Mouse (Mus musculus) heart, postnatal 10 days (tissue): ENCODE results near the gene Adora1. TPM values are rescaled to one million over a fixed set of nuclear protein-coding genes. Genes with fewer than 3 reads are reported as not detected.

Experiments used
- DNase-seq, 2 experiments: peaks; one replicate each; pipeline ENCODE4 v3.0.0; 2021
- intact Hi-C: fragments of 180-260 bp; cut with DNase I; formaldehyde crosslinking; loops from one replicate; pipeline ENCODE4 v1.15.1; 2025
- total RNA-seq, 2 experiments: library from RNA; stranded (reverse); gene quantifications; 2 replicates each; pipeline ENCODE4 v1.2.3; 2021

Adora1 gene
- total RNA-seq, 2 experiments from 2014 or later = 12.0 to 19.4 TPM

DNA sequence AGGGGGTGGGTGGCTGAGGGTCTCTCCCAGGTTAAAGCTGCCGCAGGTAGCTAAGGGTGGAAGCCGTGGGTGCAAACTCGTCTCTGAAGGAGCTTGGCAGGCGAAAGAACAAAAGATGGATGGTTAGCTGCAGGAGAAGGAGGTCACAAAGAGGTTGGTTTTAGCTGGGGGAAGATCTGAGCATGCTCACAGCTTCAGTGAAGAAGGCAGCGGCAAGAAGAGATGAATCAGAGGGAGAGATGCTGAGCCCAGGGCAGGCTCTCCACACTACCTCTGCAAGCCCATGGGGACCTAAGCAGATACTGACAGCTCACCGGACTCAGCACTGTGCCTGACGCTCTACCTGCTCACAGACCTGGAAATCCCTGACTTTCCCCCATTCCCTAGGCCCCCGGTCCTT, 6.1 kb upstream of the Adora1 start:
- no peak for DNase-seq
- intact Hi-C loops = no loop called here

DNA sequence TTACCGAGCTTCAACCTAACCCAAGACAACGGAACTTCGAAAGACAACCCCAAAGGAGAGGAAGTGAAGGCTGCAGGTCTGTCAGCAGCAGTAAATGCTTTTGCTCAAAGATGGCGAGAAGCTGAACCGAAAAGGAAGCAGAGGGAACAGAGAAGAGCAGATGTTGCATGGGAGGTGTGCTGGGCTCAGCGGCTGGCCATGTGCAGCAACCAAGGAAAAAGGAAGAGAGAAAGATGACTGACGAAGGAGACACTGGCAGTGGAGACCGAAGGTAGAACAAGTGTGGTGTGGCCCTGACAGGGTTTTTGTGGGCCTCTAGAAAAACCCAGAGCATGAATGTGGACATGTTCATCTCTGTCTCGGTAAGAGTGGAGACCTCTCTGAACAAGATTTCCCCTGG, 5.5 kb upstream of the Adora1 start:
- intact Hi-C loops = no loop called here
- no peak for DNase-seq

DNA sequence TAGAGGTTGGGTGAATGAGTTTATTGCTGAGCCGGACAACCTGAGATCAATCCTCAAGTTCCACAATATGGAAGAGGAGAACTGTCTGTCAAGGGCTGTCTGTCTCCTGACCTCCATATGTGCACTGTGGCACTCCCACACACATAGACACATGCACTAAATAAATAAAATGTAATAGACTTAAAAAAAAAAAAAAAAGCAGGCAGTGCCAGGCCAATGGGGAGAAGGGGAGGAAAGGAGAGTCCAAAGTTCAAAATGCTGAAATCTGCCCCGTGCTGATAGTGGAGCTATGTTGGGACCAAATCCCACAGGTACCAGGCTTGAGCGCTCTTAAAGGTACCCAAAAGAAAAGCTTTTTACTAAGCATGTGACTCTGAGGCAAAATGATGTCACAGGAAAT, 2.2 kb upstream of the Adora1 start:
- intact Hi-C loops = no loop called here
- DNase-seq = no peak

GRCm38 (mm10) chr1:134236142-134236541, 911 bp upstream of the Adora1 start:
- no peak for DNase-seq
- intact Hi-C loops = no loop called here

DNA sequence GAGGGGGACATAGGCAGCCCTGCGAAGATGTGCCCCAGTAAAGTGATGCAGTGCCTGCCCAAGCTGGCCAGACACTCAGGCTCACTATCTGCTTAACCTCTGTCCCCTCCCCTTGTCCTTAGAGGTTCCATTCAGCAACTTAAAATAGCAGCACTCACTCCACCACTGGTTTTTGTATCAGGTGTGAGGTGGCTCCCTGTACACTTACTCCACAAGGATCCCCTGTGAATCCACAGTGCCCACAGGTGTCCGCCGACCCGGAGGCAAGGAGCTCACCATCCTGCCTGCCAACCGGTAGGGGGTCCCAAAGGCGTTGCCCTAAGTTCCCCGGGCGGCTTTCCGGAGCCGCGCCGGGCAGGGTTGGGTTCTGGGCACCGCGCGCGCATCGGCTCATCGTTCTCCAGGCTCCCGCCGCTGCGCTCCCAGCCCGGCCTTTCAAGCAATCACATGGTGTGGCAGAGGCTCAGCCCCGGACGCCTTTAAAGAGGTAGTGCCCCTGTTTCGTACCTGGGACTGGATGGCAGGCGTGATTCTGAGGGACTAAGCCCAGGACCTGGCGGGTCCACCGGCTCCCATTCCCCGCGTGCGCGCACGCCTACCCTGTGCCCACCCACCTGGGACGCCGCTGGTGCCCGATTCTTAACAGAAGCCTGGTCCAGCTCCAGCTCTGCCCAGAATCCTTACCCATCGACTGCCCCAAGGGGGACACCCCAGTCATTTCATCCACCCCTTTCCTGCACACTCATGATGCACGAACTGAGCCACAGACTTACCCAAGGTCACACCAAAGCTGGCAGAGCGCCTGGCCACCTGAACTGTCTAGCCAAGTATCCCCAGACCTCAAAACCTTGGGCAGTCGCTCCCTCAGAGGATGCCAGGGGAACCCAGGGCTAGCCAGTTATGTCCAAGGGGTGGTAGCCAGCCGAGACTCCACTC, 508 bp downstream of the Adora1 start:
- DNase-seq = peak; percentile 79 to 80
- intact Hi-C loops = no loop called here

DNA sequence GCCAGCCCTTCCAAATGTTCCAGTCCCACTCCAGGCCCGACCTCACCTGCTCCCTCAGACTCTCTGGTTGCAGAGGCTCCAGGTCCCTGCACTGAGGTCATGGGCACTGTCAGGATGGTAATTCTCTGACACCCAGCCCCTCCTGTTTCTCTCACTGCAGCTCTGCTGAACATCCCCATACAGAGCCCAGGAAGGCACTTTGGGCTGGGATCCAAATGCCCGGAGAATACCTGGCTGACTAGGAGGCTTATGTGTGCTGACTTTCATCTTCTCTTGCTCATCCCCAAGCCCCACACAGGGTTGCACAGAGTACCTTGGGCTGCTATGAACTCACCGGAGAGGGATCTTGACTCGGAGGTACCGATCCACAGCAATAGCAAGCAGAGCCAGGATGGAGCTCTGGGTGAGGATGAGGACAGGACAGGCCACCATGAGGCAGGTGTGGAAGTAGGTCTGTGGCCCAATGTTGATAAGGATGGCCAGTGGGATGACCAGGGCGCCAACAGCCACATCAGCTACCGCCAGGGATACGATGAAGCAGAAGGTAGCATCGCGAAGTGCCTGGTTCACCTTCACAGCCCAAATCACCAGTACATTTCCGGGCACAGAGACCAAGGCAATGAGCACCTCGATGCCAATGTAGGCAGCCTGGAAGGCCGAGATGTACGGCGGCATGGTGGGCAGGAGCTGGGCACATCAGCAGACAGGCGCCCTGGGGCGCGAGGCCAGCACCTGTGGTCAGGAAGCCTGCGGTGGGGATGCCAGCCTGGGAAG, 1.4 kb downstream of the Adora1 start:
- intact Hi-C loops = no loop called here

GRCm38 (mm10) chr1:134232778-134233531, 2.3 kb downstream of the Adora1 start:
- peak; percentile 56 to 62 for DNase-seq
- intact Hi-C loops = no loop called here

More for the DNA sequence above, 1.4 kb downstream of the Adora1 start:
- no peak for DNase-seq

- DNase-seq = peak; percentile 21 to 38
- intact Hi-C loops = no loop called here
These were observed 2.9 kb downstream of the Adora1 start for GRCm38 (mm10) chr1:134232326-134232725.

GRCm38 (mm10) chr1:134231681-134232080, 3.5 kb downstream of the Adora1 start:
- intact Hi-C loops = no loop called here
- DNase-seq = no peak

- intact Hi-C loops = no loop called here
- peak; percentile 73 to 80 for DNase-seq
These were observed 4.0 kb downstream of the Adora1 start for GRCm38 (mm10) chr1:134231270-134231669.

- DNase-seq = peak; percentile 24 to 41
- intact Hi-C loops = no loop called here
These were observed 4.5 kb downstream of the Adora1 start for GRCm38 (mm10) chr1:134230638-134231228.

GRCm38 (mm10) chr1:134229806-134230575, 5.2 kb downstream of the Adora1 start:
- DNase-seq = peak; percentile 54 to 64
- intact Hi-C loops = no loop called here

- DNase-seq = no peak
- intact Hi-C loops = no loop called here
These were observed 8.5 kb downstream of the Adora1 start for GRCm38 (mm10) chr1:134226739-134227138.

- no peak for DNase-seq
- intact Hi-C loops = no loop called here
These were observed 9.9 kb downstream of the Adora1 start for GRCm38 (mm10) chr1:134225375-134225774.

DNA sequence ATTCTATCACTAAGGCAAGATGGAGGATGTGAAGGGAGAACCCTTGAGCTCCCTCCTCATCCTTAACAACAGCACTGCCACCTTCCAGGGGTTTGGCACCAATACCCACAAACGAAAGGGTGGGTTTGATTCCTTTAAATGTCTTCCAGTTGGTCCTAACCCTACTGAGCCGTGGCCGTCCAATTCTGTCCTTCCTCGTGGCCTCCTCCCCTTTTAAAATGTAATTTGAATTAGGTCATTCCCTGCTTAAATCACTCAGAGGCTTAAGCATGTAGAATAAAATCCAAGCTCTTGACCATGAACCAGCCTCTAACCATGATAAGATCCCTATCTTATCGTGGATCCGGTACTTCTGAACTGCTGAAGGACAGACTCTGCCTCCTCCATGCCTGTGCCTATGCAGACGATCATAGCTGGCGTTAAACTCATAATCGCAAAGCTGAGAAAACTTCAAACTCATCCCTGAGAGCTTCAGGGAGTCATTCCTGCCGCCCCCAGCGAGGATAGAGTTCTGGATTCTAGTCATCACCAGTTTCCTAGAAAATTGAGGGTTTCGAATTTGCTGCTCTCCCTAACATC, 10.5 kb downstream of the Adora1 start:
- DNase-seq = no peak
- intact Hi-C loops = no loop called here

- intact Hi-C loops = no loop called here
- DNase-seq = peak; percentile 83 to 86
These were observed 12.8 kb downstream of the Adora1 start for GRCm38 (mm10) chr1:134222122-134223055.

- intact Hi-C loops = no loop called here
- DNase-seq = no peak
These were observed 14.1 kb downstream of the Adora1 start for GRCm38 (mm10) chr1:134221172-134221571.

DNA sequence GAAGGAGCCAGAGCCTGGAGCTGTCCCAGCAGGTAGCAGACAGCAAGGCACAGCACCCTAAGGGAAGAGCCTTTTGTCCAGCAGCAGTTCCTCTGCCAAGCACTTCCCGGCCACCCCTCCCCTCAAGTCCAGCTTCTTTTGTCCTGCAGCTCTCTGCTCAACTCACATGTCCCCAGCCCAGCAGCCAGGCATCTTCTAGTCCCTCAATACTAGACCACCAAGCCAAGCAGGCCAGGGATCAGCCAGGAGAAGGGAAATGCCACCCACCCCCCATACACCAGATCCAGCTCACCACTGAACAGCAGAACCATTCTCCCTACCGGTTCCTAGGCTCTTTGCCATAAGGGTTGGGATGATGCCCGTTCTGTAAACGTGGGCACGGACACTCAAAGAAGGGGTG, 15.6 kb downstream of the Adora1 start:
- DNase-seq = no peak
- intact Hi-C loops = no loop called here
